Mouse (Mus musculus) CH12.LX (cell line): ENCODE data around the gene Traf5. TPM values are rescaled to one million over a fixed set of nuclear protein-coding genes. Genes with fewer than 3 reads are reported as not detected.

Source experiments
- DNase-seq: peaks from one replicate; pipeline ENCODE4 v3.0.0-alpha.2; 2013; ENCODE audit errors: extremely low read depth
- H3K27ac ChIP-seq: 2 replicates; pipeline ENCODE4 v1.5.1; 2012; ENCODE audit warnings: low read depth, mild to moderate bottlenecking, control low read depth, moderate library complexity; ENCODE audit not compliant: insufficient read depth
- H3K27me3 ChIP-seq: replicated peaks from 2 replicates; pipeline ENCODE3; 2012; ENCODE audit warnings: inconsistent platforms
- H3K36me3 ChIP-seq, 2 experiments: replicated peaks in 1 of 2; 2 replicates each; pipeline versions ENCODE3 to v1.6.1; 2012; ENCODE audit warnings: inconsistent platforms in 1 of 2, low read length in 1 of 2, mild to moderate bottlenecking in 1 of 2, mixed read lengths in 1 of 2, moderate library complexity in 1 of 2; ENCODE audit not compliant: control insufficient read depth in 1 of 2, insufficient read depth in 1 of 2
- H3K4me1 ChIP-seq, 2 experiments: 2 replicates each; pipeline ENCODE4 v1.6.1; 2012; ENCODE audit warnings: inconsistent platforms in 1 of 2, moderate library complexity in 1 of 2; ENCODE audit not compliant: insufficient read depth in 2 of 2, control insufficient read depth in 1 of 2
- H3K4me2 ChIP-seq: 2 replicates; pipeline ENCODE4 v1.6.1; 2012; ENCODE audit warnings: low read depth, mild to moderate bottlenecking, control low read depth; ENCODE audit not compliant: poor library complexity, insufficient read depth, severe bottlenecking
- H3K4me3 ChIP-seq, 3 experiments: fragments of 150-350 bp in 1 of 3; sonication (generic) in 1 of 3; replicated peaks in 1 of 3; 2 replicates each; pipeline versions ENCODE3 to v1.5.1; 2011 to 2012; ENCODE audit warnings: low read depth in 2 of 3, low read length in 2 of 3, mild to moderate bottlenecking in 2 of 3, moderate library complexity in 2 of 3, control low read depth in 1 of 3, improper control_type of control experiment in 1 of 3, inconsistent platforms in 1 of 3, mixed read lengths in 1 of 3; ENCODE audit not compliant: poor library complexity in 1 of 3
- H3K79me2 ChIP-seq: replicated peaks from 2 replicates; pipeline ENCODE4 v1.6.1; 2012; ENCODE audit warnings: mild to moderate bottlenecking, moderate library complexity; ENCODE audit not compliant: control insufficient read depth, poor library complexity, insufficient read depth, severe bottlenecking; ENCODE audit errors: extremely low read depth
- H3K9ac ChIP-seq: 2 replicates; pipeline ENCODE4 v1.6.1; 2012; ENCODE audit warnings: low read depth, mild to moderate bottlenecking, control low read depth, moderate library complexity; ENCODE audit not compliant: insufficient read depth
- H3K9me3 ChIP-seq: replicated peaks from 2 replicates; pipeline ENCODE3; 2012; ENCODE audit warnings: low read length, inconsistent platforms, mixed read lengths
- BHLHE40 ChIP-seq: IDR thresholded peaks from 2 replicates; pipeline ENCODE4 v1.6.1; 2011; ENCODE audit warnings: mild to moderate bottlenecking, low read depth, low read length, improper control_type of control experiment
- CHD1 ChIP-seq: IDR thresholded peaks from 2 replicates; pipeline ENCODE4 v1.6.1; 2012; ENCODE audit warnings: low read depth, low read length, improper control_type of control experiment, inconsistent platforms
- CTCF ChIP-seq, 2 experiments: IDR thresholded peaks in 1 of 2; conservative IDR thresholded peaks in 1 of 2; 2 replicates each; pipeline ENCODE4 v1.5.1; 2011 to 2012; ENCODE audit warnings: low read depth in 2 of 2, low read length in 2 of 2, improper control_type of control experiment in 1 of 2, inconsistent platforms in 1 of 2, mild to moderate bottlenecking in 1 of 2, moderate library complexity in 1 of 2
- E2F4 ChIP-seq: IDR thresholded peaks from 2 replicates; pipeline ENCODE4 v1.6.1; 2011; ENCODE audit warnings: low read depth, low read length, improper control_type of control experiment; ENCODE audit not compliant: insufficient replicate concordance
- ELF1 ChIP-seq: IDR thresholded peaks from 2 replicates; pipeline ENCODE4 v1.6.1; 2014; ENCODE audit warnings: low read depth, mild to moderate bottlenecking, inconsistent platforms, low read length, improper control_type of control experiment
- EP300 ChIP-seq: IDR thresholded peaks from 2 replicates; pipeline ENCODE4 v1.6.1; 2011; ENCODE audit warnings: low read length, improper control_type of control experiment
- ETS1 ChIP-seq: conservative IDR thresholded peaks from 2 replicates; pipeline ENCODE4 v1.6.1; 2012; ENCODE audit warnings: low read depth, mild to moderate bottlenecking, inconsistent platforms, low read length, improper control_type of control experiment, moderate library complexity
- HCFC1 ChIP-seq: IDR thresholded peaks from 2 replicates; pipeline ENCODE4 v1.6.1; 2012; ENCODE audit warnings: low read depth, mild to moderate bottlenecking, inconsistent platforms, low read length, improper control_type of control experiment
- IRF4 ChIP-seq: IDR thresholded peaks from 2 replicates; pipeline ENCODE4 v1.6.1; 2014; ENCODE audit warnings: low read depth, mild to moderate bottlenecking, inconsistent platforms, low read length, improper control_type of control experiment
- JUN ChIP-seq: IDR thresholded peaks from 2 replicates; pipeline ENCODE4 v1.6.1; 2011; ENCODE audit warnings: low read depth, mild to moderate bottlenecking, low read length, improper control_type of control experiment, moderate library complexity; ENCODE audit not compliant: insufficient read depth
- JUND ChIP-seq: conservative IDR thresholded peaks from 2 replicates; pipeline ENCODE4 v1.6.1; 2011; ENCODE audit warnings: low read depth, low read length, improper control_type of control experiment
- MAX ChIP-seq: IDR thresholded peaks from 2 replicates; pipeline ENCODE4 v1.6.1; 2011; ENCODE audit warnings: low read length, improper control_type of control experiment
- MAZ ChIP-seq: IDR thresholded peaks from 2 replicates; pipeline ENCODE4 v1.6.1; 2012; ENCODE audit warnings: low read depth, mild to moderate bottlenecking, inconsistent platforms, low read length, improper control_type of control experiment, moderate library complexity
- MXI1 ChIP-seq: IDR thresholded peaks from 2 replicates; pipeline ENCODE4 v1.6.1; 2011; ENCODE audit warnings: mild to moderate bottlenecking, low read depth, low read length, improper control_type of control experiment
- MYC ChIP-seq: IDR thresholded peaks from 2 replicates; pipeline ENCODE4 v1.6.1; 2011; ENCODE audit warnings: low read depth, mild to moderate bottlenecking, improper control_type of control experiment, low read length
- NELFE ChIP-seq: IDR thresholded peaks from 2 replicates; pipeline ENCODE4 v1.6.1; 2011; ENCODE audit warnings: low read depth, low read length, improper control_type of control experiment
- NRF1 ChIP-seq: IDR thresholded peaks from 2 replicates; pipeline ENCODE4 v1.6.1; 2014; ENCODE audit warnings: low read depth, mild to moderate bottlenecking, inconsistent platforms, low read length, improper control_type of control experiment, moderate library complexity
- PAX5 ChIP-seq: IDR thresholded peaks from 2 replicates; pipeline ENCODE4 v1.6.1; 2012; ENCODE audit warnings: low read length, inconsistent platforms, mixed read lengths
- POLR2A ChIP-seq: IDR thresholded peaks from 2 replicates; pipeline ENCODE4 v1.6.1; 2011; ENCODE audit warnings: low read depth, mild to moderate bottlenecking, improper control_type of control experiment, low read length
- SMC3 ChIP-seq: IDR thresholded peaks from 2 replicates; pipeline ENCODE4 v1.6.1; 2011; ENCODE audit warnings: low read depth, low read length, improper control_type of control experiment
- TCF12 ChIP-seq: IDR thresholded peaks from 2 replicates; pipeline ENCODE4 v1.6.1; 2014; ENCODE audit warnings: low read depth, mild to moderate bottlenecking, inconsistent platforms, low read length, improper control_type of control experiment
- UBTF ChIP-seq: IDR thresholded peaks from 2 replicates; pipeline ENCODE4 v1.6.1; 2012; ENCODE audit warnings: low read depth, mild to moderate bottlenecking, inconsistent platforms, low read length, improper control_type of control experiment, moderate library complexity
- ZMIZ1 ChIP-seq: IDR thresholded peaks from 2 replicates; pipeline ENCODE4 v1.6.1; 2012; ENCODE audit warnings: low read depth, mild to moderate bottlenecking, inconsistent platforms, low read length, improper control_type of control experiment
- dilution Hi-C: fragments of 300-500 bp; cut with MboI; formaldehyde crosslinking; loops from 2 replicates; pipeline ENCODE4 v1.14.3; 2020; ENCODE audit warnings: low sequenced_read_pairs; ENCODE audit not compliant: extremely low pct_unique_long_range_greater_than_20kb, extremely low pct_ligation_motif_present
- in situ Hi-C: fragments of 300-500 bp; cut with MboI; formaldehyde crosslinking; loops from 3 replicates; pipeline ENCODE4 v1.14.3; 2019; ENCODE audit warnings: low sequenced_read_pairs, low pct_ligation_motif_present, low pct_unique_long_range_greater_than_20kb, mixed read lengths
- polyA plus RNA-seq: library from polyadenylated mRNA; unstranded; fragments of >175 nt; gene quantifications from 2 replicates; pipeline ENCODE4 v1.2.1, GENCODE M21; 2012; ENCODE audit warnings: low read depth; ENCODE audit not compliant: insufficient read length
- total RNA-seq, 2 experiments: library from RNA; depleted of rRNA; stranded (reverse); fragments of 300-350 nt in 1 of 2; fragments of >200 nt in 1 of 2; gene quantifications; 2 replicates each; pipeline ENCODE4 v1.2.3; 2012 to 2014

Traf5 gene
- total and polyA plus RNA-seq, 3 experiments = 21.3 to 38.7 (median 32.3) TPM

DNA sequence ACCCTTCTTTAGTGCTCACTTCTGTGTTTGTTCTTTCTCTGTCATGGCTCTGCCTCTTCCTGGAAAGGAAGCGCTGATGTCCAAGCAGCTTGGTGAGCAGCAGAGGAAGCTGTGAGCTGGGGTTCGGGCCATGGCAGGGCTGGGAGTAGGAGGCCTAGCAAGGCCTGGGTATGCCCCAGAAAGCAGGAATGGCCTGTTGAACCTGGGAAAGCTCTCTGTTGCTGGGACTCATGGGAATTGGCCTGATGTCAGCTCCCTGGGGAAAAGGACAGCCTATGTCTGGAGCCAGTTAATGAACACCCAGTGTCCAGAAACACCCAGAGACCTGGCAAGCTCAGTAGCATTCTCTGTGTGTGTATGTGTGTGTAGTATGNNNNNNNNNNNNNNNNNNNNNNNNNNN lies 135.5 kb downstream of the Traf5 start:
- Histone ChIP-seq H3K9ac (no peak overlapping the region), H3K9me3 (peaks cover 2% of the 10 kb centered on the region), H3K36me3 (peaks cover 0 to 2% of the 10 kb centered on the region in 2 experiments), H3K4me2 (no peak overlapping the region), H3K27me3 (no peaks in the 10 kb centered on the region), H3K4me1 (peaks cover 7 to 39% of the 10 kb centered on the region in 2 experiments; a peak in 3 of 4 replicates), H3K4me3 (peak overlapping the region in 1 of 3 experiments; percentile 36), H3K27ac (no peak overlapping the region), H3K79me2 (no peaks in the 10 kb centered on the region)
- in situ Hi-C loops = no loop called here
- no peak for DNase-seq
- dilution Hi-C loops = no loop called here
- TF ChIP-seq UBTF (no peak), MYC (no peak), NELFE (no peak), MAX (no peak), E2F4 (no peak), MXI1 (no peak), POLR2A (no peak), CTCF (conservative IDR thresholded peaks at IDR 0.05 in 1 of 2, IDR thresholded peaks at IDR 0.05 in 1 of 2; ENCODE audit: low read depth in 2 of 2, low read length in 2 of 2) (no peak), JUN (no peak), SMC3 (no peak), BHLHE40 (no peak), HCFC1 (no peak), IRF4 (no peak), JUND (no peak), ELF1 (no peak), ZMIZ1 (no peak)

DNA sequence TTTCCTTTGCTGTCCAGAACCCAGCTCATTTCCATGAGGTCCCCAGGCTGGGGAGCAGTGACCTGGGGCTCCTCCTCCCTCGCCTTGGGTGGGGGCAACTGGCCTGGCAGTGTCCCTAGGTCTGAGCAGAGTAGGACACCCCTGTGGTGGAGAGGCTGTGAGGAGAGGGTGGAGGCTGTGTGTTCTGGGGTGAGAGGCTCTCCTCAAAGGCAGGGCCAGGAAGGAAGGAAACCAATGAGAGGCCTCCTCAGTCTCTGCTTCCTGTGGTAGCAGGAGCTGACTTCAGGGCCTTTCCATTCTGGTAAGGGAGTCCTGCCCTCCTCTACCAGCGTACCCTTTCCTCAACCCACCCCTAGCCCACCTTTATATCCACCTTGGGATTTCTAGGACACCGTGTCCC lies 136.1 kb downstream of the Traf5 start:
- dilution Hi-C loops = no loop called here
- in situ Hi-C loops = no loop called here
- H3K27me3 ChIP-seq = no peaks in the 10 kb centered on the region
- H3K27ac ChIP-seq = no peak overlapping the region
- no peaks in the 10 kb centered on the region for H3K36me3 ChIP-seq
- H3K9ac ChIP-seq = no peak overlapping the region
- DNase-seq = no peak
- no peaks in the 10 kb centered on the region for H3K79me2 ChIP-seq
- H3K9me3 ChIP-seq = no peaks in the 10 kb centered on the region
- TF ChIP-seq POLR2A = no peak
- TF ChIP-seq EP300 = no peak
- no peak for TF ChIP-seq TCF12
- no peak for TF ChIP-seq ETS1
- TF ChIP-seq PAX5 = no peak
- TF ChIP-seq MYC = no peak
- TF ChIP-seq NRF1 = no peak
- no peak for TF ChIP-seq JUN
- no peak for TF ChIP-seq MAZ
- TF ChIP-seq CHD1 = no peak
- no peak for TF ChIP-seq NELFE
- TF ChIP-seq BHLHE40 = no peak
- H3K4me1 ChIP-seq = peaks cover 7 to 36% of the 10 kb centered on the region in 2 experiments; a peak in 3 of 4 replicates
- peak overlapping the region in 1 of 3 experiments; percentile 36 for H3K4me3 ChIP-seq
- no peak overlapping the region for H3K4me2 ChIP-seq
